Comparison of ENCODE assay signal across 21 mouse cellular contexts in the genomic region with DNA sequence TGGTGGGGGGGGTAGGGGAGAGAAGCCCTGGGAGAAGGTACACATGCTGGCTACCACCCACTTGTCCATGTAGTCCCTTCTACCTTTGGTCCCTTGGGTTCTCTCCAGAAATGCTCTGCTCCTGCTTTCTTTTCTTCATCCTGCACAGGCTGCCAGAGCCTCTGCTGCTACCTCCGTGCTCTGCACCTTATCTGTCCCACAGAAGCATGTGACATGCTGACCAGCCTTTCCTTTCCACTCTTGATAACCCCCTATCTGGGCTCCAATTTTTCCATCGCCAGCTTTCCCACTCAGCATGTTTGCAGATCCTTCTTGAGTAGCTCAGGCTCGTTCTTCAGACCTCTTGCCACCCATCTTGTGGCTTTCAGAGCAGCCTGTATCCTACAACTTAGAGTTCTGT.
DNase-seq lines count a peak whose midpoint lies in the region; ATAC-seq and TF ChIP-seq lines count a peak whose summit lies in the region.
"Had no signal": no experiment of that assay in that cellular context is flagged by ENCODE, and none has a peak within 500 bp of the region (broad histone marks: within the 10 kb centered on the region; RNA-seq: fewer than 3 reads in every experiment).

No protein-coding gene starts in this region.

- H3K36me3 ChIP-seq in hindbrain, embryonic 14.5 days (replicated peaks; ENCODE audit: control insufficient read depth, insufficient read depth): peaks cover 7% of the 10 kb centered on the region; the same call in 1 of the 2 replicates
- peaks cover 11% of the 10 kb centered on the region for H3K36me3 ChIP-seq in hindbrain, embryonic 13.5 days
- H3K36me3 ChIP-seq in MEL (ENCODE audit: control insufficient read depth in 1 of 2, insufficient read depth in 2 of 2, low read length in 2 of 2): peaks cover 0 to 12% of the 10 kb centered on the region in 2 experiments; a peak in 2 of 4 replicates
- H3K36me3 ChIP-seq in limb, embryonic 10.5 days: no peaks in the 10 kb centered on the region
- H3K36me3 ChIP-seq: forebrain, embryonic 12.5 days had no signal

- no peak for TF ChIP-seq POLR2A in MEL (IDR thresholded peaks at IDR 0.05; ENCODE audit: control insufficient read depth in 1 of 2, insufficient read depth in 1 of 2, low read depth in 1 of 2, low read length in 2 of 2, poor library complexity in 1 of 2)

- H3K4me3 ChIP-seq in hindbrain, embryonic 14.5 days (replicated peaks; ENCODE audit: low read length): no peak overlapping the region
- no peak overlapping the region for H3K4me3 ChIP-seq in hindbrain, embryonic 13.5 days
- no peak overlapping the region for H3K4me3 ChIP-seq in MEL (ENCODE audit: control insufficient read depth in 1 of 2, insufficient read depth in 1 of 2, low read depth in 2 of 2, low read length in 2 of 2)
- no peak overlapping the region for H3K4me3 ChIP-seq in limb, embryonic 10.5 days
- H3K4me3 ChIP-seq: embryonic facial prominence, embryonic 13.5 days; forebrain, embryonic 12.5 days; hindbrain, embryonic 10.5 days had no signal

- DNase-seq in hindbrain, embryonic 14.5 days (ENCODE audit: low spot score): peak; percentile 11
- DNase-seq in MEL (ENCODE audit: low read depth, low spot score) (peak; percentile 30), MEL-GATA-1-ER (ENCODE audit: extremely low read depth, low read depth) (peak; percentile 2)
- DNase-seq in cerebellum, postnatal 25 days: no peak
- no peak for DNase-seq in limb, embryonic 10.5 days (ENCODE audit: low spot score)
- DNase-seq: adrenal gland, postnatal 10 days; cerebellum, adult 11 months; cerebellum, adult 8-10 months; cerebellum, postnatal 14 days; gastrocnemius, postnatal 10 days; heart, adult 18-20 months; heart, postnatal 14 days had no signal

- TF ChIP-seq EP300 in MEL (IDR thresholded peaks at IDR 0.05; ENCODE audit: low read depth in 1 of 2, low read length in 2 of 2): peak; percentile 44 to 49; a peak in 3 of 4 replicates

- no peaks in the 10 kb centered on the region for H3K79me2 ChIP-seq in MEL (ENCODE audit: control insufficient read depth, insufficient read depth, low read length, poor library complexity)

- TF ChIP-seq CTCF in MEL (IDR thresholded peaks at IDR 0.05 in 2 of 3, conservative IDR thresholded peaks at IDR 0.05 in 1 of 3; ENCODE audit: control insufficient read depth in 1 of 3, insufficient read depth in 1 of 3, low read depth in 2 of 3, low read length in 3 of 3, poor library complexity in 1 of 3, severe bottlenecking in 1 of 3): no peak

- no peak overlapping the region for H3K9ac ChIP-seq in hindbrain, embryonic 14.5 days
- no peak overlapping the region for H3K9ac ChIP-seq in hindbrain, embryonic 13.5 days
- no peak overlapping the region for H3K9ac ChIP-seq in MEL (ENCODE audit: control insufficient read depth, low read depth, low read length, poor library complexity, severe bottlenecking)
- H3K9ac ChIP-seq: embryonic facial prominence, embryonic 13.5 days; forebrain, embryonic 12.5 days had no signal

- H3K27me3 ChIP-seq in hindbrain, embryonic 14.5 days (ENCODE audit: control insufficient read depth, insufficient read depth, low read length): no peaks in the 10 kb centered on the region
- H3K27me3 ChIP-seq in hindbrain, embryonic 13.5 days: no peaks in the 10 kb centered on the region
- H3K27me3 ChIP-seq in MEL (ENCODE audit: control insufficient read depth in 1 of 2, insufficient read depth in 2 of 2, low read length in 2 of 2): no peaks in the 10 kb centered on the region
- H3K27me3 ChIP-seq in limb, embryonic 10.5 days (ENCODE audit: low read depth, poor library complexity, severe bottlenecking): no peaks in the 10 kb centered on the region
- H3K27me3 ChIP-seq: embryonic facial prominence, embryonic 13.5 days; forebrain, embryonic 12.5 days had no signal

- no peak for TF ChIP-seq RAD21 in MEL (IDR thresholded peaks at IDR 0.05; ENCODE audit: low read depth, low read length)

- no peak overlapping the region for H3K27ac ChIP-seq in hindbrain, embryonic 14.5 days
- H3K27ac ChIP-seq in hindbrain, embryonic 13.5 days: no peak overlapping the region
- H3K27ac ChIP-seq in MEL (ENCODE audit: control insufficient read depth, low read depth, low read length): peak overlapping the region; percentile 49
- no peak overlapping the region for H3K27ac ChIP-seq in limb, embryonic 10.5 days
- H3K27ac ChIP-seq: embryonic facial prominence, embryonic 13.5 days; forebrain, embryonic 12.5 days; hindbrain, embryonic 10.5 days had no signal

- H3K4me1 ChIP-seq in hindbrain, embryonic 14.5 days (replicated peaks; ENCODE audit: control insufficient read depth, insufficient read depth, low read length): no peaks in the 10 kb centered on the region
- no peaks in the 10 kb centered on the region for H3K4me1 ChIP-seq in hindbrain, embryonic 13.5 days (replicated peaks)
- peaks cover 0 to 8% of the 10 kb centered on the region in 2 experiments; a peak in 3 of 4 replicates for H3K4me1 ChIP-seq in MEL (ENCODE audit: control insufficient read depth in 1 of 2, insufficient read depth in 2 of 2, low read length in 2 of 2)
- no peaks in the 10 kb centered on the region for H3K4me1 ChIP-seq in limb, embryonic 10.5 days
- H3K4me1 ChIP-seq: embryonic facial prominence, embryonic 13.5 days; forebrain, embryonic 12.5 days; hindbrain, embryonic 10.5 days had no signal

- no peaks in the 10 kb centered on the region for H3K9me3 ChIP-seq in hindbrain, embryonic 14.5 days (ENCODE audit: control insufficient read depth, low read length)
- no peaks in the 10 kb centered on the region for H3K9me3 ChIP-seq in hindbrain, embryonic 13.5 days
- no peaks in the 10 kb centered on the region for H3K9me3 ChIP-seq in MEL (replicated peaks; ENCODE audit: insufficient read depth, low read length)
- no peaks in the 10 kb centered on the region for H3K9me3 ChIP-seq in limb, embryonic 10.5 days (replicated peaks)
- H3K9me3 ChIP-seq: embryonic facial prominence, embryonic 13.5 days; forebrain, embryonic 12.5 days; hindbrain, embryonic 10.5 days had no signal

- no peak for ATAC-seq in hindbrain, embryonic 14.5 days (ENCODE audit: low FRiP score)
- ATAC-seq in hindbrain, embryonic 13.5 days (ENCODE audit: low FRiP score): no peak
- ATAC-seq in megakaryocyte progenitor cell, adult 5-6 weeks (replicated peaks; ENCODE audit: poor library complexity): peak; percentile 55
- ATAC-seq: forebrain, embryonic 16.5 days; hindbrain, embryonic 16.5 days; inflammation-experienced regulatory T-cells, adult 6 months had no signal

- WGBS in hindbrain, embryonic 14.5 days: 82% methylated on average over 3 of the region's 3 CpGs
- WGBS in hindbrain, embryonic 13.5 days: 85% methylated on average over 3 of the region's 3 CpGs
- 92% methylated on average over 3 of the region's 3 CpGs for WGBS in limb, embryonic 10.5 days

- H3K4me2 ChIP-seq in hindbrain, embryonic 14.5 days (replicated peaks): no peak overlapping the region
- H3K4me2 ChIP-seq in hindbrain, embryonic 13.5 days: no peak overlapping the region
- H3K4me2 ChIP-seq: embryonic facial prominence, embryonic 13.5 days; forebrain, embryonic 12.5 days; heart, embryonic 11.5 days had no signal

TF ChIP-seq in MEL, 35 proteins besides CTCF, POLR2A, EP300 and RAD21:
- TF ChIP-seq USF1 (IDR thresholded peaks at IDR 0.05; ENCODE audit: low read depth, low read length) (peak; percentile 78; the same call in 1 of the 2 replicates), POLR2AphosphoS5 (IDR thresholded peaks at IDR 0.05; ENCODE audit: borderline replicate concordance, low read depth, low read length) (no peak), MAZ (IDR thresholded peaks at IDR 0.05; ENCODE audit: low read depth, low read length) (no peak), TCF12 (IDR thresholded peaks at IDR 0.05; ENCODE audit: low read depth, low read length) (0 out of 2 replicates have a peak, but pooled peaks have one; percentile 29), BHLHE40 (IDR thresholded peaks at IDR 0.05; ENCODE audit: borderline replicate concordance, low read depth, low read length) (no peak; the same call in 1 of the 2 replicates), GATA1 (IDR thresholded peaks at IDR 0.05; ENCODE audit: low read depth, low read length) (peak; percentile 69)

Comparison
In these comparisons a context has a peak if more than half of its experiments do, and no peak if none do; other contexts are left out.
1. DNase-seq: peak in hindbrain, embryonic 14.5 days (single experiment), MEL (single experiment) and MEL-GATA-1-ER (single experiment); none in cerebellum, postnatal 25 days (0 of 2) and limb, embryonic 10.5 days (single experiment).